Mouse (Mus musculus): ENCODE results near the gene Zbtb9. TPM values are rescaled to one million over a fixed set of nuclear protein-coding genes. Genes with fewer than 3 reads are reported as not detected.

Zbtb9 gene
- total RNA-seq, 1 experiment, result 8.2 TPM

DNA sequence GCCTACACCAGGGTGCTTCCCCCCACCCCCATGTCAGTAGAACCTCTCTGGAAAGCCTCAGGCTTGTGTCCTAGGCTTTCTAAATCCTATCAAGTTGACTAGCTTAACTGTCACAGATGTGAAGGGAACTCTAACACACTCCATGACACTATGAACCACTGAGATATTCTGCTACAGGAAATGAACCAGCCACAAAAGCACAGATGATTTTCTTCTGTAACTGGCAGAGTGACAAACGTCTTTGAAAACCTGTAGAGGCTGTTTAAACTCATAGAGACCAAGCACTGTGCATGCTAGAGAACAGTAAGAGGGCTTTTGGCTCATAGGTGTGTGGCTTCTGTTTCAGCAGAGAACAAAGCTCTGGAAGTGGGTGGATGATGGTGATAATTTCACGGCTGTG lies 8.1 kb downstream of the Zbtb9 start:
- TF ChIP-seq ZNF384 (IDR thresholded peaks at IDR 0.05; ENCODE audit: low read depth, low read length) (no peak), HCFC1 (IDR thresholded peaks at IDR 0.05; ENCODE audit: borderline replicate concordance, insufficient read depth, low read length) (no peak), ZC3H11A (IDR thresholded peaks at IDR 0.05; ENCODE audit: borderline replicate concordance, low read depth, low read length) (no peak), MAFK (IDR thresholded peaks at IDR 0.05; ENCODE audit: insufficient read depth, low read depth, low read length) (no peak), CHD2 (IDR thresholded peaks at IDR 0.05; ENCODE audit: low read depth, low read length) (no peak)
- H3K9me3 ChIP-seq (ENCODE audit: control insufficient read depth, insufficient read depth, low read depth, low read length), result no peaks in the 10 kb centered on the region
- H3K36me3 ChIP-seq (ENCODE audit: control insufficient read depth, insufficient read depth, low read length, poor library complexity, severe bottlenecking), result peaks cover 8% of the 10 kb centered on the region
- no peaks in the 10 kb centered on the region for H3K4me1 ChIP-seq (ENCODE audit: control insufficient read depth in 2 of 2, insufficient read depth in 2 of 2, low read length in 2 of 2, poor library complexity in 1 of 2)
- no peak overlapping the region for H3K27ac ChIP-seq (ENCODE audit: insufficient read depth, low read depth, low read length, poor library complexity, severe bottlenecking)
- no peak for DNase-seq (ENCODE audit: low read depth, low spot score)
- in situ Hi-C loops (cut with MboI; ENCODE audit: low sequenced_read_pairs in 2 of 2, unreplicated experiment in 2 of 2), result no loop called here
- H3K9ac ChIP-seq (ENCODE audit: insufficient read depth, low read depth, low read length, poor library complexity, severe bottlenecking), result no peak overlapping the region
- H3K4me3 ChIP-seq (ENCODE audit: insufficient read depth in 1 of 2, low read depth in 1 of 2, low read length in 2 of 2, poor library complexity in 1 of 2, severe bottlenecking in 1 of 2), result no peak overlapping the region

- Histone ChIP-seq H3K27ac (ENCODE audit: insufficient read depth, low read depth, low read length, poor library complexity, severe bottlenecking) (no peak overlapping the region), H3K36me3 (ENCODE audit: control insufficient read depth, insufficient read depth, low read length, poor library complexity, severe bottlenecking) (no peaks in the 10 kb centered on the region; the same call in 1 of the 2 replicates), H3K4me3 (ENCODE audit: insufficient read depth in 1 of 2, low read depth in 1 of 2, low read length in 2 of 2, poor library complexity in 1 of 2, severe bottlenecking in 1 of 2) (no peak overlapping the region), H3K4me1 (ENCODE audit: control insufficient read depth in 2 of 2, insufficient read depth in 2 of 2, low read length in 2 of 2, poor library complexity in 1 of 2) (no peaks in the 10 kb centered on the region), H3K9ac (ENCODE audit: insufficient read depth, low read depth, low read length, poor library complexity, severe bottlenecking) (no peak overlapping the region), H3K9me3 (ENCODE audit: control insufficient read depth, insufficient read depth, low read depth, low read length) (no peaks in the 10 kb centered on the region)
- in situ Hi-C loops (cut with MboI; ENCODE audit: low sequenced_read_pairs in 2 of 2, unreplicated experiment in 2 of 2), result no loop called here
- TF ChIP-seq CHD2 (IDR thresholded peaks at IDR 0.05; ENCODE audit: low read depth, low read length) (no peak), ZNF384 (IDR thresholded peaks at IDR 0.05; ENCODE audit: low read depth, low read length) (no peak), HCFC1 (IDR thresholded peaks at IDR 0.05; ENCODE audit: borderline replicate concordance, insufficient read depth, low read length) (no peak), ZC3H11A (IDR thresholded peaks at IDR 0.05; ENCODE audit: borderline replicate concordance, low read depth, low read length) (no peak), MAFK (IDR thresholded peaks at IDR 0.05; ENCODE audit: insufficient read depth, low read depth, low read length) (no peak)
- no peak for DNase-seq (ENCODE audit: low read depth, low spot score)
Observed at GRCm38 (mm10) chr17:26983382-26983781, 10.4 kb downstream of the Zbtb9 start.

- Histone ChIP-seq H3K36me3 (ENCODE audit: control insufficient read depth, insufficient read depth, low read length, poor library complexity, severe bottlenecking) (no peaks in the 10 kb centered on the region; the same call in 1 of the 2 replicates), H3K4me3 (ENCODE audit: insufficient read depth in 1 of 2, low read depth in 1 of 2, low read length in 2 of 2, poor library complexity in 1 of 2, severe bottlenecking in 1 of 2) (no peak overlapping the region), H3K27ac (ENCODE audit: insufficient read depth, low read depth, low read length, poor library complexity, severe bottlenecking) (no peak overlapping the region), H3K9me3 (ENCODE audit: control insufficient read depth, insufficient read depth, low read depth, low read length) (no peaks in the 10 kb centered on the region), H3K9ac (ENCODE audit: insufficient read depth, low read depth, low read length, poor library complexity, severe bottlenecking) (no peak overlapping the region), H3K4me1 (ENCODE audit: control insufficient read depth in 2 of 2, insufficient read depth in 2 of 2, low read length in 2 of 2, poor library complexity in 1 of 2) (0 out of 4 replicates have a peak, but pooled peaks cover 0 to 1% of the 10 kb centered on the region in 2 experiments)
- TF ChIP-seq MAFK (IDR thresholded peaks at IDR 0.05; ENCODE audit: insufficient read depth, low read depth, low read length) (no peak), ZNF384 (IDR thresholded peaks at IDR 0.05; ENCODE audit: low read depth, low read length) (no peak), ZC3H11A (IDR thresholded peaks at IDR 0.05; ENCODE audit: borderline replicate concordance, low read depth, low read length) (no peak), CHD2 (IDR thresholded peaks at IDR 0.05; ENCODE audit: low read depth, low read length) (no peak), HCFC1 (IDR thresholded peaks at IDR 0.05; ENCODE audit: borderline replicate concordance, insufficient read depth, low read length) (no peak)
- in situ Hi-C loops (cut with MboI; ENCODE audit: low sequenced_read_pairs in 2 of 2, unreplicated experiment in 2 of 2), result no loop called here
- DNase-seq (ENCODE audit: low read depth, low spot score), result no peak
Observed at GRCm38 (mm10) chr17:26985503-26986179, 12.7 kb downstream of the Zbtb9 start.

- Histone ChIP-seq H3K27ac (ENCODE audit: insufficient read depth, low read depth, low read length, poor library complexity, severe bottlenecking) (no peak overlapping the region), H3K4me3 (ENCODE audit: insufficient read depth in 1 of 2, low read depth in 1 of 2, low read length in 2 of 2, poor library complexity in 1 of 2, severe bottlenecking in 1 of 2) (no peak overlapping the region), H3K9ac (ENCODE audit: insufficient read depth, low read depth, low read length, poor library complexity, severe bottlenecking) (no peak overlapping the region), H3K9me3 (ENCODE audit: control insufficient read depth, insufficient read depth, low read depth, low read length) (no peaks in the 10 kb centered on the region), H3K36me3 (ENCODE audit: control insufficient read depth, insufficient read depth, low read length, poor library complexity, severe bottlenecking) (no peaks in the 10 kb centered on the region), H3K4me1 (ENCODE audit: control insufficient read depth in 2 of 2, insufficient read depth in 2 of 2, low read length in 2 of 2, poor library complexity in 1 of 2) (peaks cover 2 to 5% of the 10 kb centered on the region in 2 experiments; a peak in 1 of 4 replicates)
- no peak for DNase-seq (ENCODE audit: low read depth, low spot score)
- in situ Hi-C loops (cut with MboI; ENCODE audit: low sequenced_read_pairs in 2 of 2, unreplicated experiment in 2 of 2), result no loop called here
- TF ChIP-seq HCFC1 (IDR thresholded peaks at IDR 0.05; ENCODE audit: borderline replicate concordance, insufficient read depth, low read length), result no peak
Observed at GRCm38 (mm10) chr17:26990521-26990920, 17.6 kb downstream of the Zbtb9 start.

Measured in ES-E14 (cell line).